Mouse (Mus musculus) neural tube, postnatal 0 days (tissue): ENCODE data around the gene Fat2. TPM values are rescaled to one million over a fixed set of nuclear protein-coding genes. Genes with fewer than 3 reads are reported as not detected.

Source experiments
- polyA plus RNA-seq: library from polyadenylated mRNA; unstranded; fragments of >200 nt; fragmentation: Nextera tagmentation; extraction: Ambion mirVana; gene quantifications from 2 replicates; pipeline ENCODE4 v1.2.1, GENCODE M21; 2015

Gene Fat2
- polyA plus RNA-seq: 0.06 TPM in 2 replicates

GRCm38 (mm10) chr11:55336101-55336891 is at the start of gene Fat2:
Fat2 (minus strand) TSS chr11:55336564.

DNA sequence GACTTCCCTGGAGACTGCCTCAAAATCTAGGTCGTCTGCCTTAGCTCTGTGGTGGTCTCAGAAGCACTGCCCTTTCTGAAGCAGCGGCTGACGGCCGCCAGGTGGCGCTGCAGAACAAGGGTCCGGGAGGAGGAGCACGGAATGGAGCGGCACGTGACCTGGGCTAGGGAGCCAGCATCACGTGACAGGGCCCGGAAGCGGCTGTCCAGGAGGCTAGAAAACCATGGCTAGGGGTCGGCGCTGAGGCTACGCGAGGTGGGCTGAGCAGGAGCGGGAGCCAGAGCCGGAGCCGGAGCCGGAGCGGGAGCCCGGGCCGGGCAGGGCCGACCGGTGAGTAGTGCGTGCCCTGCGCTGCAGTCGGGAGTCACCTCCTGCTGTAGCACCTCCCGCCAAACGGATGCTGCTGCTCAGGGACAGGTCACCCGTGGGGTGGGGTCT is 132.2 kb downstream of the Fat2 start, which contains the start of gene Slc36a1:
TSS of gene Slc36a1 (plus strand) at position 192 of the 438 bp plus-strand sequence.

Other genes with a start within 250 kb of the Fat2 start
- 71.2 and 74.1 TPM in 2 replicates for gene Gm2a, start 238.4 kb downstream of the Fat2 start, polyA plus RNA-seq
- gene Slc36a3, start 184.9 kb downstream of the Fat2 start, polyA plus RNA-seq: not detected in 2 replicates
- 1.2 and 1.7 TPM in 2 replicates for gene Slc36a2, start 151.5 kb downstream of the Fat2 start, polyA plus RNA-seq
- gene Slc36a1, start 132.2 kb downstream of the Fat2 start, polyA plus RNA-seq: 3.8 and 4.2 TPM in 2 replicates
- 1,110 and 1,283 TPM in 2 replicates for gene Sparc, start 86.6 kb upstream of the Fat2 start, polyA plus RNA-seq
- gene Atox1, start 124.7 kb upstream of the Fat2 start, polyA plus RNA-seq: 321 and 347 TPM in 2 replicates
- 61.5 and 64.3 TPM in 2 replicates for gene G3bp1, start 133.1 kb upstream of the Fat2 start, polyA plus RNA-seq